Mouse (Mus musculus) cerebellum, adult 9-11 months (tissue): ENCODE data around the gene Yrdc.

Experiments
- DNase-seq: peaks from one replicate; pipeline ENCODE4 v3.0.0; 2022

Gene Yrdc

GRCm38 (mm10) chr4:124850261-124850913, at the start of gene Yrdc:
Gene Yrdc, plus strand, starts transcription at chr4:124850679.
- peak; percentile 95 for DNase-seq

GRCm38 (mm10) chr4:124801552-124802308, 48.7 kb upstream of the Yrdc start, which contains the start of gene Mtf1:
Gene Mtf1, plus strand, starts transcription at chr4:124802104.
- peak; percentile 88 for DNase-seq

GRCm38 (mm10) chr4:124802309-124803260, 47.9 kb upstream of the Yrdc start:
- peak; percentile 96 for DNase-seq

DNA sequence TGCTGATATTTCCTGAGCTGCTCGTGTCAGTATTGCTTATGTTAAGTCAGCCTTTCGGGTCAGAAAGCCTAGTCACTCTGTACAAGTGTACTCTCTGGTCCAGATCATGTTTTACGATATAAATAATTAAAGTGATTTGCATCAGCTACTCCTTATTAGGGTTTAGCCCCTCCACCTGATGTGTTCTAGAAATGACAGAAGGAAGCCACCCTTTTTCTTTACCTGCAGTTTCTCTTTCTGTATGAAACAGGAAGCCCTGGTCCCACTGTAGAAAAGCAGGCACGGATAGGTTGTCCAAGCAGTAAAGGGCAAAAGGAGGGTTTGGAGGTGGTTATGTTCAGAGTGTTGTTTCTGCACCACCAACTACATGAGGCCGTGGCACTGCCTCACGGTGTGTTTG, 47.1 kb upstream of the Yrdc start:
- no peak for DNase-seq

GRCm38 (mm10) chr4:124808511-124808910, 42.0 kb upstream of the Yrdc start:
- no peak for DNase-seq

- no peak for DNase-seq
These were observed 41.2 kb upstream of the Yrdc start for GRCm38 (mm10) chr4:124809136-124809883.

DNA sequence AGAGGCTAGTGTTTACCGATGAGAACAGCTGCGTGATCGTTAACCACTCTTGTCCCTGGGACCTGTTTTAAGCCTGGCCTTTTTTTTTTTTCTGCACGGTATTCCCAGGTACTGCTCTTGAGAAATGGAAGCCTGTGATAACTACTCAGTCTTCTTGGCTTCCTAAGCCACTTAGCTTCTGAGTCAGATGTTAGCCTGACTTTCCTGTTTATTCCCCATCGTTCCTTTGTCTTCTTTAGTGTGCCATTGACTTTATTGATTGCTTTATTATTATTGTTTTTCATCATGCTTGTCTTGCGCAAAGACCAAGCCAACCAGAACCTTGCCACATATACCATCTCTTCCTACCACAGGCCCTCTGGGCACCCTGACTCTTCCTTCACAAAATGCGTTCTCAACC, 40.4 kb upstream of the Yrdc start:
- DNase-seq: no peak

GRCm38 (mm10) chr4:124811347-124811975, 39.0 kb upstream of the Yrdc start:
- peak; percentile 44 for DNase-seq

DNA sequence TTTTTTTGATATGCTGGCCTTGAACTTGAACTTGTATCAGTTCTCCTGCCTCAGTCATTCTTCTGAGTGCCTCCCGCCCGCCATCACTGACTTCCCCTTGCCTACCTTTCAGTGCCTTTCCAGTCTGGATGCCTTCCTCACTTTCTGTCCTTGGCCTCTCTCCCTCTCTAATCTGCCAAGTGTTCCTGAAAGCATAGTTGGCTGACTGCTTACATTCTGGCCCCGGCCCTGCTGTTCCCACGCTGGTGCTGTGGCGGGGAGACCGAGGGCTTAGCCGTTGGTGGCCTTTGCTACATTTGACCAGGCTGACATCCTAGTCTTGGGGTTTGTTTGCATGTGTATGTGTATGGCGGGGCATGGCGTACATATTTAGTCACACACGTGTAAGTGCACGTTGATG, 34.6 kb upstream of the Yrdc start:
- DNase-seq: peak; percentile 71

DNA sequence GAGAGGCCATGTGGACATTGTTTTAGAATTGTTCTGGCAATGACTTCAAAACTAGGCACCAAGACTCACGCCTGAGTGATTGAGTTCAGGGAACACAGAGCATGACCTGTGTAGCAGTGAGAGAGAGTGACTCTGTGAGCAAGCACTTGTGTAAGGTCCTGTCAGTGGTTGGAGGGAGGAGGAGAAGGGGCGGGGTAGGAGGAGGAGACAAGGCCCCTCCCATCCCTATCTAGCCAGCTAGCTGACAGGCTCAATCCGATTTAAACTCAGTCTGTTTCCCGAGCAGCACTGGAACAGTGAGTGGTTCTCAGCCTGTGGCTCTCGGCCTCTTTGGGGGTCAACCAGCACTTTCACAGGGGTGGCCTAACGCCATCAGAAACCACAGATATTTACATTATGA, 32.7 kb upstream of the Yrdc start:
- DNase-seq: no peak

DNA sequence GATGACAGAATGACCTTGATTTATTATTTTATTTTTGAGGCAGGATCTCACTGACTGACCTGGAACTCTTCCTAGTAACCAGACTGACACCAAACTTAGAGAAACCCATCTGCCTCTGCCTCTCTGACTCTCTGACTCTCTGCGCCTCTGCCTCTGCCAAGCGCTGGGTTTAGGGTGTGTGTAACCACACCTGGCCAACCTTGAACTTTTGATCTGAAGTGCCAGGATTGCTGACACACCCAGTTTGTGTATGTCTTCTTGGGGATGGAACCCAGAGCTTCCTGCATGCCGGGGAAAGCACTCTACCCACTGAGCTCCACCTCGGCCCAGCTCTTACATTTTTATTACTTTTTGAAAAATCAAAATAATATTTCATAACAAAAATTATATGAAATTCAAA, 31.6 kb upstream of the Yrdc start:
- no peak for DNase-seq

DNA sequence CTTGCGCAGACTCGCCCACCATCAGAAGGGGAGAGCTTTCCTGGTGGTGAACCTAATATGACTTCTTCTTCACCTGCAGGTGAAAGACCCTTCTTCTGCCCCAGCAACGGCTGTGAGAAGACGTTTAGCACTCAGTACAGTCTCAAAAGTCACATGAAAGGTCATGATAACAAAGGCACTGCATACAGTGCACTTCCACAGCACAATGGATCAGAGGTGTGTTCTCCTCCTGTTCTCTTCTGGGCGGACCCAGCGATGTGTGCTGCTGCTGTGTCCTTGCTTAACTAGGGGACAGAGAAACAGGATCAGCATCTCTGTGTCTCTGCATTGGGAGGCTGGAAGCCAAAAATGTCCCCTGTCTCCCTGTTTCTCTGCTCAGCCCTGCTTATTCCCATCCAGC, 25.5 kb upstream of the Yrdc start:
- no peak for DNase-seq

DNA sequence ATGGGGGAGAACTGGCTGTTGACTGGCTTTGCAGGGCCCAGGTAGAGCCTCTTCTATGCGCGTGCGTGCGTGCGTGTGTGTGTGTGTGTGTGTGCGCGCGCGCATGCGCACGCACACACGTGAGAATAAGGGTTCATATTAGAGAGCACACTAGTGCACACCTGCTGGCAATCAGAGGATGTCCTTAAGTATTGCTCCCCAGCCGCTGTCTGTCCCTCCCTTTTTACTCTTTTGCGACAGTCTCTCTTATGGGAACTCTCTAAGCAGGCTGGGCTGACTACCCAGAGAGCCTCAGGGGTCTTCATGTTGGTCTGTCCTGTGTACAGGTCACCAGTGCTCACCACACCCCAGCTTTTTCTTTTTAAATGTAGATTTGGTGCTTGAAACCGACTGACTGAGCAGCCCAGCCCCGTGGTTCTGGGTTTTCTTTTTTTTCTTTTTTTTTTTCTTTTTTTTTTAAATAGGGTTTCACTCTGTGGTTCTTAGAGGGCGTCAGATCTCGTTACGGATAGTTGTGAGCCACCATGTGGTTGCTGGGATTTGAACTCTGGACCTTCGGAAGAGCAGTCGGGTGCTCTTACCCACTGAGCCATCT, 25.0 kb upstream of the Yrdc start:
- DNase-seq: no peak

DNA sequence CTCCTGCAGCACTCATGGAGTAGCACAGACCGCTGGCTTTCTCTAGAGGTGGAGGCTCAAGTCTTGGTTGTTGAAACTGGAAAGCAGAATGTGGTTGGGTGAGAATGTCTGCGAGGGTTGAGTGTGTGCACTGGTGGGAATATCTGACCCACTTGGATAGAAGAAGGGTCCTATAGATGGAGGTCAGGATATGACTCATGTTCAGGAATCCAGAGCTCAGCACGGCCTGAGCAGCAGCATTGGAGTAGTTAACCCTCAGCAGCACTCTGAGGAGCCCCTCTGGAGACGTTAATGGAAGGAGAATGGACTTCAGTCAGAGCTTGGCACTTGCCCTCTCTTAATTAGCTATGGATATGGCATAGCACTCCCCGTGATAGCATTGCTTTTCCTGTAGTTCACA, 20.8 kb upstream of the Yrdc start:
- DNase-seq: no peak

DNA sequence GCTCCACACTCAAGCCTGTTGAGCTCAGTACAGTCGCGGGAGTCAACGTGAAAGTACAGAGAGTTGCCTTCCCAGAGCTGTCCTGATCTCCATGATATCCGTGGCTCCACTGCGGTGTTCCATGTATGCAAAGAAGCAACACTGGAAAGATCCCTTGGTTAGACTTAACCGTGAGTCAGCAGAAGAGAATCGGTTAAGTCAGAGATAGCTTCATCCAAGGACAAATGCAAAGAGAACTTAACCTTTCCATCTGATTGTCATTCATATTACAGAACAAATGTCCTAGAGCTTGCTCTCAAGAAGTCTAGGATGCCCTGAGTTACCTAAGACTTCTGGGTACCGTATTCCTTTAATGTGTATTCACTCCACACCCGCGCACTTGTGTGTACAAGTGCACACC, 17.7 kb upstream of the Yrdc start:
- DNase-seq: no peak

DNA sequence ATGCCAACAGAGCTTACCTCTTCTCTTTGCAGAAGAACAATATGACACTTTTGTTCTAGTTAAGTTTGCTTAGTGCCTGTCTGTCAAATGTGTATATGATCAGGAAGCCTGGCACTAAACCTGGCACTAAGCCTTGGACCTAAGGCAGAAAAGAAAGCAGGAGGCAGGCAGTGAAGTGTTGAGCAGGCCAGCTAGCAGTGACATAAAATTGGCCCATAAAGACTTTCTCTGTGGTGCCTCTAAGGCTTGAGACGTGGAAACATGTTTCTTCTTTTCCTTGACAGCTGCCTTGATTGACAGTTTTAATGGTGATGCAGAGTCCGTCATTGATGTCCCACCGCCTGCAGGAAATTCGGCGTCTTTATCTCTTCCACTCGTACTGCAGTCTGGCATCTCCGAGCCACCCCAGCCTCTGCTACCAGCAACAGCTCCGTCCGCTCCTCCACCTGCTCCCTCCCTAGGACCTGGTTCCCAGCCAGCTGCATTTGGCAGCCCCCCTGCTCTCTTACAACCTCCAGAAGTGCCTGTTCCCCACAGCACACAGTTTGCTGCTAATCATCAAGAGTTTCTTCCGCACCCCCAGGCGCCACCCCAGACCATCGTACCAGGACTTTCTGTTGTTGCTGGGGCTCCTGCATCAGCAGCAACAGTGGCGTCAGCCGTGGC, 12.3 kb upstream of the Yrdc start:
- DNase-seq: peak; percentile 35

DNA sequence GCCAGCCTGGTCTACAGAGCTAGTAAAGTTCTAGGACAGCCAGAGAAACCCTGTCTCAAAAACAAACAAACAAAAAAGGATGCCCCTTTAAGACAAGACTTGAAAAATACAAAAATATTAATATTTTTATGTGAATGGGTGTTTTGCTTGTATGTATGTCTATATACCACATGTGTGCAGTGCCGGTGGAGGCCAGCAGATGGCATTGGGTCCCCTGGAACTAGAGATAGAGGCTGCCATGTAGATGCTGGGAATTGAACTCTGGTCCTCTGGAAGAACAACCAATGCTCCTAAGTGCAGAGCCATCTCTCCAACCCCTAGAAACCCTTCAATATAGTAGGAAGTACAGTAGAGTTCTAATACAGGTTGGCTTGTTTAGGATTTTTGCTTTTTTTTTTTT, 9.5 kb upstream of the Yrdc start:
- DNase-seq: no peak

DNA sequence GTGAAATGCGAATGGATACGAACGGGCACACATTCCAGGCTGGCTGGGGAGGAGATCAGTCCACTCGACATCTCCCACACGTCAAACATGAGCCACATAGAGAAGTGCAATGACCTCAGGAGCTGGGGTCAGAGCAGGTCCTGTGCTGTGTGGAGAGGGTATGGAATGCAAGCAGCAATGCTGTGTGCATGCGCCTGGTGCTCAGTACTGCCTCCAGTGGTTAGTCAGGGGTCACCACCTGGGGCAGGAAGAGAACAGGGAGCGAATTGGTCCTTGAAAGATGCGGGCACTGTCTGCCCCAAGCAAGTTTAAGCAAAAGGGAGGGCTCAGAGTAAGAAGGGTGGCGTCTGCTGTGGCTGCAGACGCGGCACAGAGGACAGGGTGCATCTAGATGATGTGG, 7.0 kb upstream of the Yrdc start:
- peak; percentile 41 for DNase-seq

GRCm38 (mm10) chr4:124847573-124847972, 2.9 kb upstream of the Yrdc start:
- peak; percentile 82 for DNase-seq

DNA sequence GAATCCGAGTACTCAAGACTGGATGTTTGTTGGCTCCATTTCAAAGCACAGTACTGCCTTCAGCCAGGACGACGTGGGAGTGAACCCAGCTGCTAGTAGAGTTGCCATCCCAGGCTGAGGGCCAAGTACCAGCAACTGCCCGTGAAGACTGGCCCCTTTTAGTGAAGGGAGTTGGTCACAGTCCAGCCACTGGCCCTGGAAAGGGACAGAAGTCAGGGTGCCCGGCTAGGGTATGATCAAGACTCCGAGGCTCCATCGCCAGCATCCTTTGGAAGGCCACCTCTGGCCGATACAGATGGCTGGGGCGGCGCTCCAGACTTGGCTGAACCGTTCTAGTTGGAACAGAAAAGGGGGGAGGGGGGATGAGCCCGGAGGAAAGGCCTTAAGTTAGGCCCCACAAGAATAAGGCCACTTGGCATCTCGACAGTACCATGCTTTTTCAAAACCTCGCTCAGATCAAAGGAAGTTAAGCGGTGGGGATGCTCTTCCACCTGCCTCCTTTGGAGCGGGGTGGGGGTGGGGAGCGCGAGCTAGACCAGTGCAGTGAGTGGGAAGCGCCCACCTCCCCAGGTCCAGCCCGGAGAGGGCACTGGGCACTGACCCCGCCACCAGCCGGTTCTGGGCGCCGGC, 733 bp upstream of the Yrdc start:
- peak; percentile 82 for DNase-seq
